Mouse (Mus musculus): Measurements from ENCODE around the gene Mapk13.

DNA sequence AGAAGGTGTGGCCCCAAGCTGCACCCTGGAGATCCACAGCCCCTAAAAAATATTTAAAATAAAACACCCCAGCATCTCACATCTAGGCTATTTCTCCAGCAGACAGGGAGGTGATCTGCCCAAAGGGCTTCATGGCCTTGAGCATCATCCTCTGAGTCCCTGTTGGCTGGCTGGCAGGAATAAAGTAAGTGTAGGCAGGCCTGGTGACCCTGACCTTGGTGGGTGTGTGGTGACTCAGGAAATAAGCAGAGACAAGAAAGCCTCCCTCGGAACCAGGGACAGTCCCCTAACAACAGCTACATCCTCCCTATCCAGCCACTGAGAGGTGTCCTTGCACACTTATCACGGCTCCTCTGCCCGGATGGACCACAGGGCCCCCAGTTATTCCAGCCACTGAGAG, 11.7 kb downstream of the Mapk13 start:
- no peak for TF ChIP-seq GATA1 (IDR thresholded peaks at IDR 0.05; ENCODE audit: borderline replicate concordance, low read length)
- no peak for TF ChIP-seq CTCF (IDR thresholded peaks at IDR 0.05; ENCODE audit: low read depth, low read length)
- TF ChIP-seq TAL1 (conservative IDR thresholded peaks at IDR 0.05; ENCODE audit: low read depth, low read length), result no peak
- TF ChIP-seq GATA2 (IDR thresholded peaks at IDR 0.05; ENCODE audit: borderline replicate concordance, low read depth, low read length), result no peak
